Mouse (Mus musculus) G1E (cell line): ENCODE data around the gene Slmap. TPM values are rescaled to one million over a fixed set of nuclear protein-coding genes. Genes with fewer than 3 reads are reported as not detected.

Experiments used
- ATAC-seq: 2 replicates; pipeline ENCODE4 v1.8.0; 2016; ENCODE audit warnings: mild to moderate bottlenecking; ENCODE audit not compliant: insufficient number of reproducible peaks, poor library complexity, low FRiP score, severe bottlenecking; ENCODE audit errors: extremely low read depth
- DNase-seq: peaks from one replicate; pipeline ENCODE4 v3.0.0; 2012; ENCODE audit warnings: low spot score
- H3K27me3 ChIP-seq: 2 replicates; pipeline ENCODE4 v1.6.1; 2012; ENCODE audit warnings: mild to moderate bottlenecking, low read length, inconsistent platforms; ENCODE audit not compliant: insufficient read depth
- H3K36me3 ChIP-seq: replicated peaks from 2 replicates; pipeline ENCODE3; 2012; ENCODE audit warnings: mild to moderate bottlenecking, inconsistent platforms
- H3K4me1 ChIP-seq: 2 replicates; pipeline ENCODE4 v1.6.1; 2012; ENCODE audit warnings: low read depth, low read length, inconsistent platforms, mixed read lengths; ENCODE audit not compliant: insufficient read depth
- H3K4me3 ChIP-seq: 2 replicates; pipeline ENCODE4 v1.5.1; 2012; ENCODE audit warnings: low read depth, mild to moderate bottlenecking, inconsistent platforms, low read length, moderate library complexity, mixed read lengths
- H3K9me3 ChIP-seq: replicated peaks from 2 replicates; pipeline ENCODE4 v1.6.1; 2012; ENCODE audit warnings: inconsistent platforms
- CTCF ChIP-seq: IDR thresholded peaks from 2 replicates; pipeline ENCODE4 v1.5.1; 2012; ENCODE audit warnings: low read depth, low read length, inconsistent platforms, mixed read lengths
- GATA1 ChIP-seq: IDR thresholded peaks from 2 replicates; pipeline ENCODE4 v1.6.1; 2012; ENCODE audit warnings: borderline replicate concordance, low read length, inconsistent platforms, mixed read lengths
- GATA2 ChIP-seq: IDR thresholded peaks from 2 replicates; pipeline ENCODE4 v1.6.1; 2012; ENCODE audit warnings: low read depth, low read length, inconsistent platforms, borderline replicate concordance
- POLR2AphosphoS5 ChIP-seq: IDR thresholded peaks from 2 replicates; pipeline ENCODE4 v1.6.1; 2012; ENCODE audit warnings: low read depth, low read length, inconsistent platforms; ENCODE audit not compliant: insufficient replicate concordance
- TAL1 ChIP-seq: conservative IDR thresholded peaks from 2 replicates; pipeline ENCODE4 v1.6.1; 2012; ENCODE audit warnings: low read depth, low read length, inconsistent platforms, mixed read lengths
- polyA plus RNA-seq: library from polyadenylated mRNA; stranded (reverse); fragments of >175 nt; gene quantifications from 2 replicates; pipeline ENCODE4 v1.2.3, GENCODE M21; 2012
- total RNA-seq, 2 experiments: library from RNA; stranded (forward) in 1 of 2; stranded (reverse) in 1 of 2; fragments of 200-1000 nt in 1 of 2; fragments of >200 nt in 1 of 2; fragmentation: Nextera tagmentation in 1 of 2; gene quantifications; 2 replicates each; pipeline ENCODE4 v1.2.3; 2014 to 2017

Gene Slmap
- total and polyA plus RNA-seq, 3 experiments, result 58.4 to 159 (median 92.9) TPM

DNA sequence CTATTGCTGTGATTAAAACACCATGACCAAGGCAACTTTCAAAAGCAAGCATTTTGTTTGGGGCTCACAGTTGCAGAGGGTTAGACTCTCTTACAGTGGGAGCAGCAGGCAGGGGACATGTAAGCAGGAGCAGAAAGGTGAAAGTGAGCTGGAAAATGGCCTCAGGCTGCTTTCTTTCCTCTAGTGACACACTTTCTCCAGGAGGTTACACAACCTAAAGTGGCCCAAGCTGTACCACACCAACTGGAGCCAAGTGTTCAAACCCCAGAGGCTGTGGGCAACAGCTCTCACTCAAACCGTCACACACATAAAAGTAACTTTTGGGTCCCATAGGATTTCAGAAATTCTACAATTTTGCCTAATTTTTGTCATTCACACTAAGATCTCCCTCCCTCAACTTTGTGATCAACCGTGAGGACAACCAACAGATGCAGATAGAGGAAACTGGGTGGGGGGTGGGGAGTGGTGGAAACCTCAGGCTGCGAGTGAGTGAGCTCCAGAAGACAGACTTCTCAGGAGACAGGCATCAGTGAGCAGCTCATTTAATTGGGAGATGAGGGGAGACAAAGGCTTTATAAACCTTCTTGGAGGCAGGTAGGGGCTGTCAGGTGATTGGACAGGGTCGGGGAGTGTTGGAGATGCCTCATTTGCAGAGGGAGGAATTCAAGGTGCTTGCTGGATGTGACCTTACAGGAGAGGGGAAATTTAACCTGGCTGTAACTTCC, 37.4 kb upstream of the Slmap start:
- DNase-seq (no peak), ATAC-seq (no peak)
- Histone ChIP-seq H3K36me3 (no peaks in the 10 kb centered on the region), H3K4me1 (peaks cover 21% of the 10 kb centered on the region), H3K27me3 (no peaks in the 10 kb centered on the region), H3K4me3 (no peak overlapping the region), H3K9me3 (no peaks in the 10 kb centered on the region)
- TF ChIP-seq TAL1 (no peak), POLR2AphosphoS5 (no peak), GATA2 (no peak)

DNA sequence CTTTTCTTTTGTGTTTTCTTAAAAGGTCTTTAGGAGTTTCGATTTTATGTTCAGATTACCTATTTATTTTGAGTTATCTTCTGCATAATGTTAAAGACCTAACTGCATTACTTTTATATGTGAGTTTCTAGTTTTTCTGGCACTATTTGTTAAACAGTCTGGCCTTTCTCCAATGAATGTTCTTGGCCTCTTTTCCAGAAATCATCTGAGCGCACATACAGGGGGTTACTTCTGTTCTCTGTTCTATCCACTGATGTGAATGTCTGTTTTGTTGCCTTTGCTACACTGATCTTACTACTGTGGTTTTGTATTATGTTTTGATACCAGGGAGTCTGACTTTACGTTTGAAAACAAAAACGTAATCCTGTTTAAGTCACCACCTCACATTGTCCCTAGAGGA, 35.1 kb upstream of the Slmap start:
- peaks cover 19% of the 10 kb centered on the region for H3K4me1 ChIP-seq
- H3K27me3 ChIP-seq, result no peaks in the 10 kb centered on the region
- TF ChIP-seq GATA1 (no peak), TAL1 (no peak), POLR2AphosphoS5 (no peak), CTCF (no peak), GATA2 (no peak)
- H3K36me3 ChIP-seq, result no peaks in the 10 kb centered on the region
- DNase-seq, result no peak
- H3K9me3 ChIP-seq, result no peaks in the 10 kb centered on the region
- H3K4me3 ChIP-seq, result no peak overlapping the region
- no peak for ATAC-seq

DNA sequence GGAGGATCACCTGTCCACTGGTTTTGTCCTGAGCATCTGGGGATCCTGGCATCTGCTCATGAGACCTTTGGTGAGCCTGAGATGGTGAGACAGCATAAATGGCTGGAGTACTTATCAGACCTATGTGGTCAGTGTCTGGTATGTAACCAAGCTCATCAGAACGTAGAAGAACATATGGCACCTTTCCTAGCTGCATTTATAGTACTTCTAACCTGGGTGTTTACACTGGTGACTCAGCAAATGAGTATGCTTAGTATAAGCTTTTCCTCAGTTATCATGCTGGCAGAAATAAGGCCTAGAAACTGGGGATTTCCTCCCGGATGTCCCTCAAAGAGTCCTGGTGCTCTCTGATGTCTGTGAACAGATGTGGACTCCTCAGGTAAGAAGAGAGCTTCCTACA, 27.5 kb upstream of the Slmap start:
- no peaks in the 10 kb centered on the region for H3K27me3 ChIP-seq
- peaks cover 11% of the 10 kb centered on the region for H3K9me3 ChIP-seq
- no peak overlapping the region for H3K4me3 ChIP-seq
- H3K36me3 ChIP-seq, result no peaks in the 10 kb centered on the region
- ATAC-seq, result no peak
- TF ChIP-seq GATA1 (no peak), POLR2AphosphoS5 (no peak), CTCF (no peak), TAL1 (no peak), GATA2 (no peak)
- no peak for DNase-seq
- H3K4me1 ChIP-seq, result peaks cover 18% of the 10 kb centered on the region; the same call in 1 of the 2 replicates

DNA sequence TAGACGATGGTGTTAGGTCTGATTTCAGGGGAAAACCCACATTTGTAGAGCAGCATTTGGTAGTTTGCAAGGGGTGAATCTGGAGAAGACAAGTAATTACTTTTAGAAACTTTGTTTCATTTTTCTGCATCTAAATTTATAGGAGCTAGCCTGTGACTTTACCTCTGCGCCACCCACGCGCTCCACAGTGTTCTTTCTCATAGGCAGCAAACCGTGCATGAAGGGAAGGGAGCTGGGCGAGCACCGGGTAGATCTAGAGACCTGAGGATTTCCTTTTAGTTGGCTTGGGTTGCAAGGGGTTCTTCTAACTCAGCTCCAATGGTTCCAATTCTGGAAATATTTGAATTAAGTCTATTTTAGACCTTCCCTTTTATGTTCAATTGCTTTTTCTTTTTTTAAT, 23.8 kb upstream of the Slmap start:
- Histone ChIP-seq H3K36me3 (no peaks in the 10 kb centered on the region), H3K4me1 (peaks cover 23% of the 10 kb centered on the region), H3K27me3 (no peaks in the 10 kb centered on the region), H3K4me3 (no peak overlapping the region), H3K9me3 (peaks cover 18% of the 10 kb centered on the region)
- no peak for DNase-seq
- no peak for ATAC-seq
- no peak for TF ChIP-seq POLR2AphosphoS5
- no peak for TF ChIP-seq GATA2
- no peak for TF ChIP-seq GATA1
- TF ChIP-seq TAL1, result no peak
- no peak for TF ChIP-seq CTCF

DNA sequence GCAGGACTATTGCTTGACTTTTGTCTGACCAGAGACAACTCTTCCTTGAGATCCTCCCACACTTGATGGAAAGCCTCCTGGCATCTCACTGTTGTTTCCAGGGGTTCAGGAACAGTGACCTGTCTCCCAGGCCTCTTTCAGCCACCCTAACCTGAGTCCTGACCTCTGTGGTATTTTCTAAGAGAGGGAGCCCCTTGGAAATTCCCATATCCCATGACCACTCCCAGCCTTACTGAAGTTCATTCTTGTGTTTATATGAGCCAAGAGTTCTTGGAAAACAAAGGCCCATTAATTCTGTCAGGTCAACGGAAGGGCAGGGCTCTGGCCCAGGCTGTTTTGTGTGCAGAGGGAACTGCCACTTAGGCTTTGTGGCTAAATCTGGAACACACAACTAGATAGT, 22.9 kb upstream of the Slmap start:
- no peak for ATAC-seq
- DNase-seq, result no peak
- no peak for TF ChIP-seq GATA2

DNA sequence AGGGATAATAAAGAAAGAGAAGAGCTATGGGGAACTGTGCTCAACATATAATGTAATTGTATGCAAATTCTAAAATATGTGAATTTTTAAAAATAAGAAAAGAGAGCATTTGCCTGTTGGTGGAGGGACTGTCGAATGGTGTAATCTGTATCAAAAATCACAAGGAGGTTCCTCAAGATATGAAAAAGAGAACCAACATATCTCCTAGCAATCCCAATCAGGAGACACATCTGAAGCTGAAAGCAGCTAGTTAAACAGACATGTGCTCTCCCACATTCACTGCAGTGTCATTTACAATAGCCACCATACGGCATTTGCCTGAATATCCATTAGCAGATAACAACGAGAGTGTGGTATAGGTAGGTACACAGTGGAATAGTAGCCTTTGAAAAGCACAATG, 18.1 kb upstream of the Slmap start:
- ATAC-seq (peak; percentile 96), DNase-seq (peak; percentile 53)
- H3K27me3 ChIP-seq, result no peaks in the 10 kb centered on the region
- TF ChIP-seq TAL1 (peak; percentile 78), GATA1 (no peak)
- H3K36me3 ChIP-seq, result no peaks in the 10 kb centered on the region
- H3K4me1 ChIP-seq, result peaks cover 37% of the 10 kb centered on the region
- H3K9me3 ChIP-seq, result 0 out of 2 replicates have a peak, but pooled peaks cover 7% of the 10 kb centered on the region
- H3K4me3 ChIP-seq, result peak overlapping the region; percentile 33; the same call in 1 of the 2 replicates

More for the DNA sequence above, 22.9 kb upstream of the Slmap start:
- H3K36me3 ChIP-seq, result no peaks in the 10 kb centered on the region
- H3K9me3 ChIP-seq, result peaks cover 18% of the 10 kb centered on the region
- H3K4me1 ChIP-seq, result peaks cover 25% of the 10 kb centered on the region
- H3K4me3 ChIP-seq, result no peak overlapping the region
- no peaks in the 10 kb centered on the region for H3K27me3 ChIP-seq

DNA sequence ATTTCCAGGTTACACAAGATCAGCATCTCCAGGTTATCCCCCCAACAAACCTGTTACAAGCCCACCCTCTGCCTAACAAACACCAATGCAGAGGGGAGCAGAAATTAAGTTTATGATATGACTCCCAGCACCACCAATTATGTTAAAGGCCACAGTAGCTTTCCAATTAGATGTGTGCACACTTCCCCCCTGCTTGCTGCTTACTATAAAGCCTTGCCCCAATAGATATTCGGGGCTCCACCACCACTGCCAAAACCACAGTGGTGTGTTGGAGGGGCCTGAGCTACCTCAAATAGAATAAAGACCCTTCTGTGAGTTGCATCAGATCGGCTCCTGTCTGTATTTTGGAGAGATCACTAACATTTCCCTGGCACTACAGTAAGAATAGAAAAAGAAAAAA, 17.7 kb upstream of the Slmap start:
- H3K4me1 ChIP-seq, result peaks cover 33% of the 10 kb centered on the region
- H3K36me3 ChIP-seq, result no peaks in the 10 kb centered on the region
- no peak for ATAC-seq
- H3K4me3 ChIP-seq, result no peak overlapping the region; the same call in 1 of the 2 replicates
- H3K27me3 ChIP-seq, result no peaks in the 10 kb centered on the region
- H3K9me3 ChIP-seq, result 0 out of 2 replicates have a peak, but pooled peaks cover 7% of the 10 kb centered on the region
- no peak for TF ChIP-seq GATA1
- TF ChIP-seq TAL1, result no peak
- no peak for TF ChIP-seq GATA2
- TF ChIP-seq CTCF, result no peak
- no peak for TF ChIP-seq POLR2AphosphoS5
- DNase-seq, result no peak
